Mouse (Mus musculus): ENCODE results near the gene Pih1d2. TPM values are rescaled to one million over a fixed set of nuclear protein-coding genes. Genes with fewer than 3 reads are reported as not detected.
A peak's percentile ranks its signal among the peaks of the same experiment; 100 is the strongest.
"Not testable (repeated sequence)": the region's sequence is repeated elsewhere in the genome, so short reads cannot be mapped to it uniquely, and the experiment has no call there.

Gene Pih1d2
- polyA plus RNA-seq, 1 experiment from 2014 or later = 5.8 TPM

DNA sequence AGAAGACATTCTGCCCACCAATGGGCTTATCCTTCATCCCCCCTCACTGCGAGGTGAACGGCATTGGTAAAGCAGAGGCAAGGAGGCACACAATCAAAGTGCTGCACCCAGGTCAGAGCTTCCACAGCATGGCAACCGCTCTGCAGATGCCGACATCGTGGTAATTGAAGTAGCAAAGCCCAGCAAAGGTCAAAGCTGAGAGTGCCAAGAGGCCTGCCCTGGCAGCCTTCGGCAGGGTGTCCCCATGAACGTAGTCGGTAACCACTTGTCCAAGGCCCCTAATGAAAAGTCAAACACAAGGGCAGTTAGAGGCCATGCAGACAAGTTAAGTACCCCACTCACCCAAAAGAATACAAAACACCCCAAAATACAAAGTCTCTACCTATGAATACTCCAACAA is 20.1 kb upstream of the Pih1d2 start:
- 93% methylated on average over 8 of the region's 8 CpGs for WGBS
- H3K36me3 ChIP-seq = peaks cover 58% of the 10 kb centered on the region
- H3K9me3 ChIP-seq = no peaks in the 10 kb centered on the region
- no peak overlapping the region for H3K4me2 ChIP-seq
- no peak for ATAC-seq (ENCODE audit: low read depth)
- no peaks in the 10 kb centered on the region for H3K27me3 ChIP-seq
- H3K4me3 ChIP-seq = no peak overlapping the region
- no peak overlapping the region for H3K27ac ChIP-seq (replicated peaks)
- peaks cover 10% of the 10 kb centered on the region for H3K4me1 ChIP-seq (replicated peaks)
- H3K9ac ChIP-seq = no peak overlapping the region

DNA sequence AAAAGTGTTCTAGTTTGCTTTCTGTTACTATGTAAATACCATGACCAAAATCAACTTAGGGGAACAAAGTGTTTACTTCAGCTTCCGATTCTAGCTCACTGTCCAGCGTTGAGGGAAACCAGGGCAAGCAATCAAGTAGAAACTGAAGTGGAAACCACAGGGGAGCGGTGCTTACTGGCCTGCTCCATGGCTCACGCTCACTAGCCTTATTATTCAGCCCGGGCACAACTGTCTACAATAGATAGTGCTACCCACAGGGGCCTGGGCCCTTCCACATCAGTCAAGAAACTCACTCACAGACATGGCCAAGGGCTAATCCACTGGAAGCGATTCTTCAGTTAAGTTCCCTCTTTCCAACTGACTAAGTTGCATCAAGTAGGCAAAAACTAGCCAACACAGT is 15.6 kb upstream of the Pih1d2 start:
- no peak for ATAC-seq (ENCODE audit: low read depth)
- no peak overlapping the region for H3K27ac ChIP-seq (replicated peaks)
- no peak overlapping the region for H3K9ac ChIP-seq
- WGBS = 82% methylated on average over 6 of the region's 6 CpGs
- H3K36me3 ChIP-seq = peaks cover 45% of the 10 kb centered on the region
- H3K4me3 ChIP-seq = no peak overlapping the region
- no peaks in the 10 kb centered on the region for H3K27me3 ChIP-seq
- no peaks in the 10 kb centered on the region for H3K9me3 ChIP-seq
- H3K4me2 ChIP-seq = 0 out of 2 replicates have a peak overlapping the region, but pooled peaks have one; percentile 94
- peaks cover 32% of the 10 kb centered on the region for H3K4me1 ChIP-seq (replicated peaks)

GRCm38 (mm10) chr9:50602055-50602845 is 14.9 kb upstream of the Pih1d2 start:
- peak overlapping the region; percentile 88 for H3K4me3 ChIP-seq
- WGBS = 88% methylated on average over 7 of the region's 7 CpGs
- ATAC-seq (ENCODE audit: low read depth) = no peak
- no peak overlapping the region for H3K27ac ChIP-seq (replicated peaks)
- H3K9me3 ChIP-seq = no peaks in the 10 kb centered on the region
- no peaks in the 10 kb centered on the region for H3K27me3 ChIP-seq
- peaks cover 32% of the 10 kb centered on the region for H3K4me1 ChIP-seq (replicated peaks)
- peak overlapping the region; percentile 93 for H3K9ac ChIP-seq
- peaks cover 44% of the 10 kb centered on the region for H3K36me3 ChIP-seq
- peak overlapping the region; percentile 94 for H3K4me2 ChIP-seq

DNA sequence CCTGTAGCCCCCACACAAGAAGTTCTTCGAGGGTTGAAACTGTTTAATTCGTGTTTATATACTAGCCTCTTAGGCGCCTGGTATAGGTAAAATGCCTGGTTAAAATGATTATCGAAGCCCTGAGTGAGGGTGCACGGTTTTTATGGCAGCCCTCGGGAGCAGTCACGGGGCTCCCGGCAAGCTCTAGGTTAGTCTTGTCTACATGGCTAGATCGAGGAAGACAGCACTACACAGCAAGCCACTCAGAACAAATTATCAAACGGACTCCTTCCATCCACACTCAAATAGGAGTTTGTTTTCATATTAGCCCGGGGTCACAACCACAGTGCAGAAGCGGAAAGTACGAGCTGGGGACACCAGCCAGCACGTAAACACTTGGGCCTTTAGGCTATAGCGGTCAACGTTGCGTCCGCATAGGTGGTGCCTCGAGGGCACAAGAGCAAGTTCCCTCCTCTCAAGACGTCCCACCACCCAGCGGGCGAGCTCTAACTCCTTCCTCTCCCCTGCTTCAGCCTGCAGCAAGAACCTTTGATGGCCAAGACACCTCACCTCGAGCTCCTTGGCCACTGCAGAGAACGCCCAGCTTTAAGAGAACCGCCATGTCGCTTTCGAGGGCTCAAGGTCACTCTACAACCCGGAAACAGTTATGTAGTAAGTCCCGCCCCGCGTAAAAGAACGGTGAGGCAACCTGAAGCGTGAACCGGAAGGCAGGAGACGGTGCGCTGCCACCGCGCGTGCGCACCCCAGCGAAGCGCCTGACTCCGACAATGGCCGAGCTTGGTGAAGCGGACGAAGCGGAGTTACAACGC is 13.7 kb upstream of the Pih1d2 start, which contains the start of the genes Sdhd and Timm8b:
TSS of gene Sdhd (minus strand) at position 624 of the 809 bp plus-strand sequence.
TSS of gene Timm8b (plus strand) at position 722 of the 809 bp plus-strand sequence.
- WGBS = under 1% methylated on average over 48 of the region's 48 CpGs
- Histone ChIP-seq H3K4me1 (replicated peaks) (peaks cover 32% of the 10 kb centered on the region), H3K9ac (peak within 1 kb of the TSS; percentile 93), H3K4me3 (peak within 1 kb of the TSS; percentile 88), H3K4me2 (peak within 1 kb of the TSS; percentile 94), H3K27ac (replicated peaks) (peak within 1 kb of the TSS; percentile 93), H3K36me3 (peaks cover 44% of the 10 kb centered on the region), H3K27me3 (no peaks in the 10 kb centered on the region), H3K9me3 (no peaks in the 10 kb centered on the region)
- peak; percentile 97 for ATAC-seq (ENCODE audit: low read depth)

- Histone ChIP-seq H3K9ac (peak overlapping the region; percentile 93), H3K4me3 (peak overlapping the region; percentile 88), H3K27ac (replicated peaks) (peak overlapping the region; percentile 93), H3K27me3 (no peaks in the 10 kb centered on the region), H3K4me2 (peak overlapping the region; percentile 94), H3K4me1 (replicated peaks) (peaks cover 32% of the 10 kb centered on the region), H3K36me3 (peaks cover 44% of the 10 kb centered on the region), H3K9me3 (no peaks in the 10 kb centered on the region)
- under 1% methylated on average over 24 of the region's 24 CpGs for WGBS
- ATAC-seq (ENCODE audit: low read depth) = peak; percentile 90
Measured at GRCm38 (mm10) chr9:50603998-50604324, 13.2 kb upstream of the Pih1d2 start.

DNA sequence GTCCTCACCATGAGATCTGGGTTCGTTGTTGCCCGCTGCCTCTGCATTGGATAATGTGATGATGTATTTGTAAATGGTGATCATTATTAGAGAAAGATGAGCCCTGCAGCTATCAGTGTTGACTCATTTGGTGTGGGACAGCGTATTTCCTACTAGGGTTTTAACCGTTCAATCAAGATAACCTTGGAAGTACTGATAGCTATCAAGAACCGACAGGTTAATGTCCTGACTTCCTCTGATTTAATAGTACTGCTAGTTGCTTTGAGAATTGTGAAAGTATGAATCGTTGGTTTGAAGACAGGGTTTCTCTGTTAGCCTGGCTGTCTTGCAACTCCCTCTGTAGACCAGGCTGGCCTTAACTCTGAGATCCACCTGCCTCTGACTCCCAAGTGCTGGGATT is 12.8 kb upstream of the Pih1d2 start:
- no peaks in the 10 kb centered on the region for H3K27me3 ChIP-seq
- H3K4me2 ChIP-seq = peak overlapping the region; percentile 94
- H3K27ac ChIP-seq (replicated peaks) = peak overlapping the region; percentile 93
- H3K9ac ChIP-seq = peak overlapping the region; percentile 93
- H3K4me3 ChIP-seq = peak overlapping the region; percentile 88
- 3% methylated on average over 6 of the region's 6 CpGs for WGBS
- peaks cover 43% of the 10 kb centered on the region for H3K36me3 ChIP-seq
- peaks cover 32% of the 10 kb centered on the region for H3K4me1 ChIP-seq (replicated peaks)
- no peaks in the 10 kb centered on the region for H3K9me3 ChIP-seq
- no peak; the same call in 1 of the 2 replicates for ATAC-seq (ENCODE audit: low read depth)

DNA sequence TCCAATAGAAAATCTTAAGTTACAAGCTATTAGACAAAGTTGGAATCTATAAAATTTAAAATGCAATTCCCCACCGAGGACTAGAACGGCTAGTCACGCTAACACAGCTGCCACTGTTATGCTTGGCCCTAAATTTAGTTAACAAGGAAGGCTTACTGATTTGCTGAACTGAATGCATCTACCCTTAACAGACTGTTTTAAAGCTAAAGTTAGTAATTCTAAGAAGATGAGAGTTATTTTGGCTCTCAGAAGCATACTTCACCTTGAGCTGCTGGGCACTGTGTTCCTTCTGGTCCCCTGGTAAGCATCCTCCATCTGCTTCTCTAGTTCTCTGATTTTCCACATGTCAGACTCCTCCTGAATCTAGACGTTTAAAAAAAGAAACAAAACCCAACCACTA is 5.0 kb upstream of the Pih1d2 start:
- Histone ChIP-seq H3K9me3 (no peaks in the 10 kb centered on the region), H3K4me3 (no peak overlapping the region), H3K27ac (replicated peaks) (no peak overlapping the region), H3K9ac (no peak overlapping the region), H3K27me3 (no peaks in the 10 kb centered on the region), H3K4me1 (replicated peaks) (peaks cover 24% of the 10 kb centered on the region), H3K36me3 (peaks cover 76% of the 10 kb centered on the region), H3K4me2 (no peak overlapping the region)
- WGBS = 83% methylated on average over 4 of the region's 4 CpGs
- no peak for ATAC-seq (ENCODE audit: low read depth)

- Histone ChIP-seq H3K4me1 (replicated peaks) (peaks cover 28% of the 10 kb centered on the region), H3K9me3 (no peaks in the 10 kb centered on the region), H3K27ac (replicated peaks) (peak overlapping the region; percentile 97; the same call in 1 of the 2 replicates), H3K27me3 (no peaks in the 10 kb centered on the region), H3K36me3 (peaks cover 38% of the 10 kb centered on the region), H3K9ac (peak overlapping the region; percentile 96), H3K4me3 (peak overlapping the region; percentile 100), H3K4me2 (peak overlapping the region; percentile 85)
- no peak for ATAC-seq (ENCODE audit: low read depth)
- 40% methylated on average over 11 of the region's 11 CpGs for WGBS
Measured at GRCm38 (mm10) chr9:50616161-50616560, 960 bp upstream of the Pih1d2 start.

- WGBS = 65% methylated on average over 9 of the region's 9 CpGs
- ATAC-seq (ENCODE audit: low read depth) = no peak
- Histone ChIP-seq H3K27ac (replicated peaks) (no peak overlapping the region), H3K9me3 (no peaks in the 10 kb centered on the region), H3K4me2 (peak overlapping the region; percentile 85), H3K36me3 (peaks cover 22% of the 10 kb centered on the region), H3K4me1 (replicated peaks) (peaks cover 28% of the 10 kb centered on the region), H3K27me3 (no peaks in the 10 kb centered on the region), H3K4me3 (peak overlapping the region; percentile 100), H3K9ac (peak overlapping the region; percentile 96)
Measured at GRCm38 (mm10) chr9:50617794-50618330, 741 bp downstream of the Pih1d2 start.

- H3K4me1 ChIP-seq (replicated peaks); ATAC-seq (ENCODE audit: low read depth); H3K4me2 ChIP-seq; H3K27me3 ChIP-seq; H3K27ac ChIP-seq (replicated peaks); H3K9me3 ChIP-seq; H3K4me3 ChIP-seq; H3K9ac ChIP-seq: not testable (repeated sequence)
- 96% methylated on average over 6 of the region's 8 CpGs for WGBS
- H3K36me3 ChIP-seq = peaks cover 34% of the 10 kb centered on the region
Measured at GRCm38 (mm10) chr9:50630903-50631302, 13.8 kb downstream of the Pih1d2 start.

DNA sequence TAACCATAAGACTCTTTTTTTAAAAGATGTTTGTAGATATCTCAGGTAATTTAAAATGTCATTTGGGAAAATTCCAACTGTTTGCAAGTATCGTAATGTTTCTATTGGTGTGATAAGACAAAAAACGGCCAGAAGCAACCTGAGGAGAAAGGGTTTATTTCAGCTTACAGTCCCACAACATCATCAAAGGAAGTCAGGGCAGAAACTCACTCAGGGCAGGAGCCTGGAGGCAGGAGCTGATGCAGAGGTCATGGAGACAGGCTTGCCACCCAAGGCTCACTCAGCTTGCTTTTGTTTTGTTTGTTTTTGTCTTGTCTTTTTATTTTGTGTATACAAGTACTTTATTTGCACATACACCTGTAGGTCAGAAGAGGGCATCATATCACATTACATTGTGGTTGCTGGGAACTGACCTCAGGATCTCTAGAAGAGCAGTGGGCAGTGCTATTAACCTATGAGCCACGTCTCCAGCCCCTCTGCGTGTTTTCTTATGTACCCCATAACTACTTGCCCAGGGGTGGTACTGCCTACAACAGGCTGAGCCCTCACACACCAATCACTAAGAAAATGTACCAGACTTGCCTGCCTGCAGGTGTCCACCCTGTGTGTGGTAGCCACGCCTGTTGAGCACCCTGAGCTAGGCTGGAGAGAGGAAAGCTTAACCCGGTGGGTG is 15.0 kb downstream of the Pih1d2 start:
- H3K9ac ChIP-seq = no peak overlapping the region
- H3K9me3 ChIP-seq = no peaks in the 10 kb centered on the region
- 90% methylated on average over 6 of the region's 6 CpGs for WGBS
- H3K36me3 ChIP-seq = peaks cover 46% of the 10 kb centered on the region
- no peak overlapping the region for H3K27ac ChIP-seq (replicated peaks)
- no peaks in the 10 kb centered on the region for H3K4me1 ChIP-seq (replicated peaks)
- no peaks in the 10 kb centered on the region for H3K27me3 ChIP-seq
- no peak for ATAC-seq (ENCODE audit: low read depth)
- no peak overlapping the region for H3K4me3 ChIP-seq
- H3K4me2 ChIP-seq = no peak overlapping the region
